Mouse (Mus musculus) heart, postnatal 25 days (tissue): ENCODE data around the gene Gm5072. TPM values are rescaled to one million over a fixed set of nuclear protein-coding genes. Genes with fewer than 3 reads are reported as not detected.
"Not testable (repeated sequence)": the region's sequence is repeated elsewhere in the genome, so short reads cannot be mapped to it uniquely, and the experiment has no call there.

Source experiments
- DNase-seq: peaks from one replicate; pipeline ENCODE4 v3.0.0; 2022; ENCODE audit warnings: low spot score
- intact Hi-C: fragments of 180-260 bp; cut with DNase I; formaldehyde crosslinking; loops from one replicate; pipeline ENCODE4 v1.15.1; 2025
- total RNA-seq, 2 experiments: library from RNA; stranded (reverse); gene quantifications; 2 replicates each; pipeline ENCODE4 v1.2.3; 2021

The Gm5072 gene
- not detected for total RNA-seq

- DNase-seq, intact Hi-C loops: not testable (repeated sequence)
Observed at GRCm38 (mm10) chrX:91392200-91392599, at the start of gene Gm5072. Gm5072 (plus strand) TSS chrX:91392500.

Other genes starting within 250 kb of the Gm5072 start
- gene Mageb2, start 60.8 kb upstream of the Gm5072 start, total RNA-seq: not detected
- gene Gm8914, start 87.6 kb downstream of the Gm5072 start, total RNA-seq: not detected
- gene 1700084M14Rik, start 183.4 kb downstream of the Gm5072 start, total RNA-seq: not detected
- not detected for gene Gm14781, start 239.7 kb downstream of the Gm5072 start, total RNA-seq